Mouse (Mus musculus) liver, embryonic 12.5 days (tissue): ENCODE data around the gene Gm4952. TPM values are rescaled to one million over a fixed set of nuclear protein-coding genes. Genes with fewer than 3 reads are reported as not detected.

Source experiments
- polyA plus RNA-seq: library from polyadenylated mRNA; unstranded; fragments of >200 nt; fragmentation: Nextera tagmentation; extraction: Ambion mirVana; gene quantifications from 2 replicates; pipeline ENCODE4 v1.2.1, GENCODE M21; 2016

Gm4952 gene
- polyA plus RNA-seq, 1 experiment from 2014 or later, result 0.68 TPM

Other genes starting within 250 kb of the Gm4952 start
- not detected in 2 replicates for gene Olfr1440, start 212.7 kb upstream of the Gm4952 start, polyA plus RNA-seq
- not detected in 2 replicates for gene Olfr1441, start 182.5 kb upstream of the Gm4952 start, polyA plus RNA-seq
- gene Pfpl, start 172.1 kb upstream of the Gm4952 start, polyA plus RNA-seq, result not detected in 2 replicates
- gene Mpeg1, start 139.2 kb upstream of the Gm4952 start, polyA plus RNA-seq, result 0.63 and 0.76 TPM in 2 replicates
- 2.7 and 2.9 TPM in 2 replicates for gene Dtx4, start 98.5 kb upstream of the Gm4952 start, polyA plus RNA-seq
- 34.1 and 35.4 TPM in 2 replicates for gene Fam111a, start 54.2 kb upstream of the Gm4952 start, polyA plus RNA-seq
- gene Glyat, start 33.3 kb downstream of the Gm4952 start, polyA plus RNA-seq, result 0.33 TPM in 1 of 2 replicates, not detected in the other
- not detected in 2 replicates for gene Olfr1442, start 70.5 kb downstream of the Gm4952 start, polyA plus RNA-seq
- not detected in 2 replicates for gene Olfr1443, start 78.1 kb downstream of the Gm4952 start, polyA plus RNA-seq
- gene Keg1, start 95.8 kb downstream of the Gm4952 start, polyA plus RNA-seq, result 0.38 and 0.44 TPM in 2 replicates
- 1.0 and 1.1 TPM in 2 replicates for gene Cntf, start 165.7 kb downstream of the Gm4952 start, polyA plus RNA-seq
- 11.6 and 12.4 TPM in 2 replicates for gene Zfp91, start 196.2 kb downstream of the Gm4952 start, polyA plus RNA-seq
- gene Lpxn, start 196.2 kb downstream of the Gm4952 start, polyA plus RNA-seq, result 1.3 and 1.4 TPM in 2 replicates
- gene Gm5244, start 246.7 kb downstream of the Gm4952 start, polyA plus RNA-seq, result not detected in 2 replicates